ENCODE assay signal across 8 mouse cellular contexts in the genomic region with DNA sequence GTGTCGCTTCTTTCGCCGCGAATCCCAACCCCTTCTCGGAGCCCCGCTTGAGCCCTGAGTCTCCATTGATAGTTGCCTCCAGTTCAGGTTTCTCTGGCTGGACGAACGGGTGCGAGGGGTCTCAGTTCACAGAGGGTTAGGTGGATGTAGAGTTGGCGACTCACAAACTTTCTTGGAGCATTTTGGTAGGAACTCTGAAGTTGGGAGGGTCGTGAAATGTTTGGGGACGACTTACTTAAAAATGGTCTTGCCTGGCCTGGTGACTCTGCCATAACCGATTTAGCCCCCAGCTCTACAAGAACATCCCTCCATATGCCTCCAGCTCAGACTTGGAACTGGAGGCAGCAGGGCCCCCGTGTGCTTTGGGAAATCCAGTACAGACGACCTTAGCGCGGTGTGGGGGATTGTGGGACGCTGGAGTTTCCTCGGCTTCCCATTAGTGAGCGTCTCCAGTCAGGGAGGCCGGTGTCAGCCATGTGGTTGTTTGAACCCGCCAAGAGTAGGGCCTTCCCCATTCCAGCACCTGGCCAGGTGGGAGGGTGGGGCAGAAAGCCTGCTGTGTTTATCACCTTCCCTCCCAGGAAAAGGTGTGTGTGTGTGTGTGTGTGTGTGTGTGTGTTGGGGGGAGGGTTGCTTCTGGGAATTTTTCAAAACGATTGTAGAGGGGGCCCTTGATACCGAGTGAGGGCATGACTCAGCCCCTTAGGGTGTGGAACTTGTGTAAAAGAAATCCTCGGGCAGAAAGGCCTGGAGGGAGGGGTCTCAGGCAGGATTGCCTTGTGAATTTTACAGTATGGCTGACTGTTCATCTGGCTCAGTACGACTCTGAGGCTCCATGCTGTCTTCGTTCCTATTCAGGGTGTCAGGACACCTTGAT. TPM values are rescaled to one million over a fixed set of nuclear protein-coding genes. Genes with fewer than 3 reads are reported as not detected.
DNase-seq lines count a peak whose midpoint lies in the region; ATAC-seq lines count a peak whose summit lies in the region.

No protein-coding gene starts in this region.

- peak overlapping the region; percentile 98 for H3K27ac ChIP-seq in embryonic facial prominence, embryonic 15.5 days (replicated peaks)
- H3K27ac ChIP-seq in limb, embryonic 13.5 days = peak overlapping the region; percentile 98
- peak overlapping the region; percentile 92 for H3K27ac ChIP-seq in midbrain, embryonic 16.5 days (ENCODE audit: low read length)

- H3K36me3 ChIP-seq in embryonic facial prominence, embryonic 15.5 days = no peaks in the 10 kb centered on the region
- H3K36me3 ChIP-seq in limb, embryonic 13.5 days = no peaks in the 10 kb centered on the region
- H3K36me3 ChIP-seq in midbrain, embryonic 16.5 days (ENCODE audit: control insufficient read depth, insufficient read depth, low read length) = no peaks in the 10 kb centered on the region

- no peak for ATAC-seq in embryonic facial prominence, embryonic 15.5 days (ENCODE audit: insufficient number of reproducible peaks, low FRiP score, low TSS enrichment, low read depth)
- ATAC-seq in limb, embryonic 13.5 days (ENCODE audit: low FRiP score, low read depth) = no peak
- peak; percentile 0; the same call in 1 of the 2 replicates for ATAC-seq in midbrain, embryonic 16.5 days

- H3K9me3 ChIP-seq in embryonic facial prominence, embryonic 15.5 days (replicated peaks) = no peaks in the 10 kb centered on the region
- H3K9me3 ChIP-seq in limb, embryonic 13.5 days = no peaks in the 10 kb centered on the region
- no peaks in the 10 kb centered on the region for H3K9me3 ChIP-seq in midbrain, embryonic 16.5 days (replicated peaks; ENCODE audit: control insufficient read depth, low read length, poor library complexity, severe bottlenecking)

- DNase-seq in layer of hippocampus, adult 11-12 months (ENCODE audit: low spot score) = peak; percentile 31
- no peak for DNase-seq in layer of hippocampus, postnatal 25 days (ENCODE audit: extremely low spot score in 1 of 2, low spot score in 1 of 2)
- DNase-seq in Muller cell, postnatal 12 days (ENCODE audit: inconsistent ontology term) = peak; percentile 60
- DNase-seq in heart, postnatal 4 days = peak; percentile 52
- peak; percentile 44 to 51 for DNase-seq in urinary bladder, postnatal 36 days (ENCODE audit: low spot score in 2 of 2)

- no peaks in the 10 kb centered on the region for H3K27me3 ChIP-seq in embryonic facial prominence, embryonic 15.5 days
- H3K27me3 ChIP-seq in limb, embryonic 13.5 days = no peaks in the 10 kb centered on the region
- H3K27me3 ChIP-seq in midbrain, embryonic 16.5 days (ENCODE audit: control insufficient read depth, insufficient read depth, low read depth, low read length) = no peaks in the 10 kb centered on the region

- H3K4me3 ChIP-seq in embryonic facial prominence, embryonic 15.5 days (replicated peaks) = peak overlapping the region; percentile 91
- H3K4me3 ChIP-seq in limb, embryonic 13.5 days = peak overlapping the region; percentile 99
- H3K4me3 ChIP-seq in midbrain, embryonic 16.5 days (ENCODE audit: low read depth, low read length) = peak overlapping the region; percentile 97

- peak overlapping the region; percentile 64 for H3K4me2 ChIP-seq in embryonic facial prominence, embryonic 15.5 days (replicated peaks)
- peak overlapping the region; percentile 91 for H3K4me2 ChIP-seq in limb, embryonic 13.5 days (replicated peaks)
- peak overlapping the region; percentile 80 for H3K4me2 ChIP-seq in midbrain, embryonic 16.5 days (ENCODE audit: low read length)

- WGBS in embryonic facial prominence, embryonic 15.5 days = under 1% methylated on average over 27 of the region's 27 CpGs
- WGBS in limb, embryonic 13.5 days = under 1% methylated on average over 27 of the region's 27 CpGs
- 1% methylated on average over 27 of the region's 27 CpGs for WGBS in midbrain, embryonic 16.5 days

- H3K4me1 ChIP-seq in embryonic facial prominence, embryonic 15.5 days = peaks cover 44% of the 10 kb centered on the region
- H3K4me1 ChIP-seq in limb, embryonic 13.5 days = peaks cover 45% of the 10 kb centered on the region
- H3K4me1 ChIP-seq in midbrain, embryonic 16.5 days (ENCODE audit: control insufficient read depth, insufficient read depth, low read length) = peaks cover 28% of the 10 kb centered on the region

- H3K9ac ChIP-seq in embryonic facial prominence, embryonic 15.5 days = peak overlapping the region; percentile 96
- H3K9ac ChIP-seq in limb, embryonic 13.5 days = peak overlapping the region; percentile 99
- H3K9ac ChIP-seq in midbrain, embryonic 16.5 days (ENCODE audit: low read depth, low read length) = peak overlapping the region; percentile 84

RNA-seq across cellular contexts. Expression of gene Hdgf, which starts 1.1 kb away (rescaled TPM):
- total RNA-seq in layer of hippocampus, postnatal 25 days (2021) = 100 to 1,000 TPM; 134 to 145 TPM
- 240 and 246 TPM in 2 replicates for polyA plus RNA-seq in embryonic facial prominence, embryonic 15.5 days (2015; fragmentation: Nextera tagmentation; extraction: Ambion mirVana)
- total RNA-seq in heart, postnatal 4 days (2021) = 100 to 1,000 TPM; 146 to 151 TPM
- 205 and 221 TPM in 2 replicates for polyA plus RNA-seq in limb, embryonic 13.5 days (2015; fragmentation: Nextera tagmentation; extraction: Ambion mirVana)
- 144 and 154 TPM in 2 replicates for polyA plus RNA-seq in midbrain, embryonic 16.5 days (2015; fragmentation: Nextera tagmentation; extraction: Ambion mirVana)

RNA-seq across cellular contexts. Expression of gene Mrpl24, which starts 12.1 kb away (rescaled TPM):
- 10 to 100 TPM; 52.8 to 54.1 TPM for total RNA-seq in layer of hippocampus, postnatal 25 days (2021)
- polyA plus RNA-seq in embryonic facial prominence, embryonic 15.5 days (2015; fragmentation: Nextera tagmentation; extraction: Ambion mirVana) = 75.4 and 78.9 TPM in 2 replicates
- 10 to 100 TPM; 68.2 to 68.9 TPM for total RNA-seq in heart, postnatal 4 days (2021)
- 66.5 and 73.9 TPM in 2 replicates for polyA plus RNA-seq in limb, embryonic 13.5 days (2015; fragmentation: Nextera tagmentation; extraction: Ambion mirVana)
- polyA plus RNA-seq in midbrain, embryonic 16.5 days (2015; fragmentation: Nextera tagmentation; extraction: Ambion mirVana) = 47.8 and 51.6 TPM in 2 replicates

RNA-seq across cellular contexts. Expression of gene Prcc, which starts 21.8 kb away (rescaled TPM):
- 10 to 100 TPM; 60.5 to 63.5 TPM for total RNA-seq in layer of hippocampus, postnatal 25 days (2021)
- 16.4 and 16.5 TPM in 2 replicates for polyA plus RNA-seq in embryonic facial prominence, embryonic 15.5 days (2015; fragmentation: Nextera tagmentation; extraction: Ambion mirVana)
- 10 to 100 TPM; 56.2 to 56.9 TPM for total RNA-seq in heart, postnatal 4 days (2021)
- 17.1 and 18.7 TPM in 2 replicates for polyA plus RNA-seq in limb, embryonic 13.5 days (2015; fragmentation: Nextera tagmentation; extraction: Ambion mirVana)
- polyA plus RNA-seq in midbrain, embryonic 16.5 days (2015; fragmentation: Nextera tagmentation; extraction: Ambion mirVana) = 15.3 and 16.3 TPM in 2 replicates

RNA-seq across cellular contexts. Expression of gene Isg20l2, which starts 22.9 kb away (rescaled TPM):
- 10 to 100 TPM; 14.7 to 17.1 TPM for total RNA-seq in layer of hippocampus, postnatal 25 days (2021)
- 54.5 and 56.2 TPM in 2 replicates for polyA plus RNA-seq in embryonic facial prominence, embryonic 15.5 days (2015; fragmentation: Nextera tagmentation; extraction: Ambion mirVana)
- 10 to 100 TPM; 20.1 to 21.2 TPM for total RNA-seq in heart, postnatal 4 days (2021)
- 65.5 and 66.7 TPM in 2 replicates for polyA plus RNA-seq in limb, embryonic 13.5 days (2015; fragmentation: Nextera tagmentation; extraction: Ambion mirVana)
- polyA plus RNA-seq in midbrain, embryonic 16.5 days (2015; fragmentation: Nextera tagmentation; extraction: Ambion mirVana) = 24.9 and 28.6 TPM in 2 replicates

RNA-seq across cellular contexts. Expression of gene Rrnad1, which starts 23.3 kb away (rescaled TPM):
- 10 to 100 TPM; 17.9 to 22.5 TPM for total RNA-seq in layer of hippocampus, postnatal 25 days (2021)
- 19.8 and 22.4 TPM in 2 replicates for polyA plus RNA-seq in embryonic facial prominence, embryonic 15.5 days (2015; fragmentation: Nextera tagmentation; extraction: Ambion mirVana)
- total RNA-seq in heart, postnatal 4 days (2021) = 1 to 10 TPM; 7.7 to 8.9 TPM
- 22.3 and 23.6 TPM in 2 replicates for polyA plus RNA-seq in limb, embryonic 13.5 days (2015; fragmentation: Nextera tagmentation; extraction: Ambion mirVana)
- polyA plus RNA-seq in midbrain, embryonic 16.5 days (2015; fragmentation: Nextera tagmentation; extraction: Ambion mirVana) = 20.5 and 23.2 TPM in 2 replicates

Comparison
In these comparisons a context has a peak if more than half of its experiments do, and no peak if none do; other contexts are left out.
1. DNase-seq: peak in layer of hippocampus, adult 11-12 months (single experiment), Muller cell, postnatal 12 days (single experiment), heart, postnatal 4 days (single experiment) and urinary bladder, postnatal 36 days (2 of 2); none in layer of hippocampus, postnatal 25 days (0 of 2).
2. Peak in every context shown above with its lines, with median percentiles within 50 percentile points of each other: H3K27ac ChIP-seq, H3K4me2 ChIP-seq, H3K4me3 ChIP-seq and H3K9ac ChIP-seq.